Comparison of ENCODE assay signal across 19 mouse cellular contexts in the genomic region with DNA sequence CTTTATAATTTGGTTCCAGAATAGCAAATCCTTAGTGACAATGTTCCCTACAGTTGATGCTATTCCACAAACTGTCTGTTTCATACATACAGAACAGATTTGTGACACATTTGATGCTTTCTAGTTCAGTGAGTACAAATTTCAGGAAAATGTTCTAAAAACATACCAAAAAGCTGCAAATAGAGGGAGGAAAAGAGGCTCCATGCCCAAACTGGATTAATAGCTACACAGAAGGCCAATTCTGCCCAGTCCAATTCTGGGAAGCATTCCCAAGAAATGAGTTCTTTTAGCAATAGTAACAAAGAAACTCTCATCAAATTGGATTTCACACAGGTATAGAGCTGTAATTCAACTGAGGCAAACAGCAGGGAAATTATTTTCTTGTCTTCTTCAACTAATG.
"Had no signal": no experiment of that assay in that cellular context is flagged by ENCODE, and none has a peak within 500 bp of the region (broad histone marks: within the 10 kb centered on the region; RNA-seq: fewer than 3 reads in every experiment).

No protein-coding gene starts in this region.

- H3K9me3 ChIP-seq: kidney, embryonic 15.5 days; limb, embryonic 12.5 days; limb, embryonic 15.5 days; midbrain, embryonic 12.5 days; midbrain, embryonic 15.5 days; neural tube, embryonic 12.5 days; neural tube, embryonic 15.5 days had no signal

- ATAC-seq: liver, postnatal 0 days; lung, postnatal 0 days; midbrain, embryonic 15.5 days had no signal

- H3K27me3 ChIP-seq: kidney, embryonic 15.5 days; limb, embryonic 12.5 days; limb, embryonic 15.5 days; midbrain, embryonic 12.5 days; midbrain, embryonic 15.5 days; neural tube, embryonic 12.5 days; neural tube, embryonic 15.5 days had no signal

- H3K4me1 ChIP-seq: kidney, embryonic 15.5 days; limb, embryonic 12.5 days; limb, embryonic 15.5 days; midbrain, embryonic 12.5 days; midbrain, embryonic 15.5 days; neural tube, embryonic 12.5 days; neural tube, embryonic 15.5 days had no signal

- H3K4me3 ChIP-seq: kidney, embryonic 15.5 days; limb, embryonic 12.5 days; limb, embryonic 15.5 days; midbrain, embryonic 12.5 days; midbrain, embryonic 15.5 days; neural tube, embryonic 12.5 days; neural tube, embryonic 15.5 days had no signal

- DNase-seq: kidney, postnatal 10 days; kidney, postnatal 36 days; left cerebral cortex, postnatal 4 days; liver, postnatal 0 days; lung, embryonic 14.5 days; right cerebral cortex, postnatal 14 days; right cerebral cortex, postnatal 4 days; thymus, postnatal 25 days had no signal

- H3K36me3 ChIP-seq: kidney, embryonic 15.5 days; limb, embryonic 12.5 days; limb, embryonic 15.5 days; midbrain, embryonic 12.5 days; midbrain, embryonic 15.5 days; neural tube, embryonic 12.5 days; neural tube, embryonic 15.5 days had no signal

- H3K4me2 ChIP-seq: kidney, embryonic 15.5 days; limb, embryonic 12.5 days; limb, embryonic 15.5 days; liver, embryonic 11.5 days; lung, embryonic 14.5 days; midbrain, embryonic 12.5 days; midbrain, embryonic 15.5 days; neural tube, embryonic 12.5 days; neural tube, embryonic 15.5 days had no signal

- H3K27ac ChIP-seq: kidney, embryonic 15.5 days; limb, embryonic 12.5 days; limb, embryonic 15.5 days; liver, embryonic 14.5 days; macrophage; midbrain, embryonic 12.5 days; midbrain, embryonic 15.5 days; neural tube, embryonic 12.5 days; neural tube, embryonic 15.5 days had no signal

- H3K9ac ChIP-seq: kidney, embryonic 15.5 days; limb, embryonic 12.5 days; limb, embryonic 15.5 days; liver, embryonic 14.5 days; liver, postnatal 0 days; lung, embryonic 14.5 days; midbrain, embryonic 12.5 days; midbrain, embryonic 15.5 days; neural tube, embryonic 12.5 days; neural tube, embryonic 15.5 days had no signal
